Mouse (Mus musculus) layer of hippocampus, adult 18-20 months (tissue): ENCODE measurements around the gene Lrp8. TPM values are rescaled to one million over a fixed set of nuclear protein-coding genes. Genes with fewer than 3 reads are reported as not detected.

ENCODE experiments used
- DNase-seq, 2 experiments: peaks; one replicate each; pipeline ENCODE4 v3.0.0; 2022; ENCODE audit warnings: low spot score in 2 of 2
- total RNA-seq, 2 experiments: library from RNA; stranded (reverse); gene quantifications; 2 replicates each; pipeline ENCODE4 v1.2.3; 2021

Gene Lrp8
- total RNA-seq, 2 experiments from 2014 or later = 87.2 to 98.0 TPM

DNA sequence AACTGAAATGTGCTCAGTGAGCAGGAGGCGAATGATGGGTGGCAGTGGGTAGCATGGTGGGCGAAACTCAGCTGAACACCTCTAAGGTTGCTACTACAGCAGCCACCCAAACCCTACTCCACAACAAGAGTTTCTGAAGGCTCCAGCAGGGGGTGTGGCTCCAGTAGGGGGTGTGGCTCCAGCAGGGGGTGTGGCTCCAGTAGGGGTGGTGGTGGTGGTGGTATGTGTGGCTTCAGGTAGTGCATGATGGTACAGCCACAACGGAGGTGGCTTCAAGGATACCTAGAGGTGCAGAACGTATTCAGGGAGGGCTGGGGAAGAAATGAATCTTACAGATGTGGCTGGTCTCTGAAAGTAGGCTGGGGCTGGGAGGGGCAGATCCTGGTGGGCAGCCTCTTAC, 5.7 kb downstream of the Lrp8 start:
- no peak for DNase-seq

DNA sequence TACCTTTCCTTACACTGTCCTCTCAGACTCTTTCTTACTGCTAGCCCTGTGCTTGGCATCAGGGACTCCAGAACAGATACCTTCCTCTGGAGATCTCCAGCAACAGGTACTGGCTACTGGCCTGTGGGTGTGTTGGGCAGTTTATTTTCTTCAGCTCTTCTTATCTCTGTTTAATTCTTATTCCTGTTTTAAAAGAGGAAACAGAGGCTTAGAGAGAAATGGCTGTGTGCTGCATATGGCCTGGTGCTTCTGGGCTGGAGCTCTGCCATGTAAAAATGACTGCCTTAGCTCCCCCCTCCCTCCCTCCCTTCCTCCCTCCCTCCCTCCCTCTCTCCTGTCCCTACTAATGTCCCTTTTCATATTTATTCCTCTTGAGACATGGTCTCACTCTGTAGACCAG, 6.6 kb downstream of the Lrp8 start:
- no peak for DNase-seq

DNA sequence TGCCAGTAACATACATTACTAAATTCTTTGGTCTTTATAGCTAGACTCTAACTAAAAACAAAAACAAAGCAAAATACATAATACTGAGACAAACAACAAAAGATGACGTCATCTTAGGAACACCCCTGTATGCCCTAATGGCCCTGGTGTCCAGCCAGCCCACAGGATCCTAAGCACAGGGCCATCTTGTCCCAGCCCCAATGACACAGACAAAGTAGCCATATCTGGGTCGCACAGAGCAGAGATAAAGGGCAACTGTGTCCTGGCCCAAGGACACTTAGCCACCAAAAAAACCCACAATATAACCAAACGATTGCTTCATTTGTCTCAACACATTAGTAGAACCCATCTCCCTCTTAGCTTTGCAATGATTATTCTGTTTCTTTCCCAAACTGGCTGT, 8.9 kb downstream of the Lrp8 start:
- DNase-seq = no peak

DNA sequence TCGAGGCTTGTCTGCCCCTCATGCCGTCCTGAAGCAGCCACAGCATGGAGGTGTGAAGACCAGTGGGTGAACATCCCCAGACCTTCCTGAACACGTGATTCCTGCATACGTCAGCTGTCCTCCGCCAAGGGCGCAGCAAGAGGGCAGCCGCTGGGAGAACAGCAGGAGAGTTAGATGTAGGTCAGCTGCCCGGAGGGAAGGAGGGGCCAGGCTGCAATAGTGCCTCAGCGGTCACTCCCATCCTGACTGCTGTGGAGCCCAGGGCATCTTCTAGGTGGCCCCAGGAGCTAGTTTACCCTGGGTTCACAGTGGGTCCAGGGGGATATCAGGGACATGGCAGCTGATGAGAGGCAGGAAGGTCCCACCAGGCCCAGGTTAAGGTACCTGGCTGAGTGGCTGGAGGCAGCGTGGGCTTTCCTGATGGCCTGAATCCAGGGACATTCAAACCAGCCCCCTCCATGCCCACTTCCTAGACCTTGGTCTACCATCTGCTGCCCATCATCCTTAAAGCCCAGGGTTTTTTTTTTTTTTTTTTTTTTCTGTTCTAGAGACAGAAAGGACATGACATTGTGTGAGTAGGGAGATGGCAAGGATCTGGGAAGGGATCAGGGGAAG, 9.8 kb downstream of the Lrp8 start:
- DNase-seq = no peak

DNA sequence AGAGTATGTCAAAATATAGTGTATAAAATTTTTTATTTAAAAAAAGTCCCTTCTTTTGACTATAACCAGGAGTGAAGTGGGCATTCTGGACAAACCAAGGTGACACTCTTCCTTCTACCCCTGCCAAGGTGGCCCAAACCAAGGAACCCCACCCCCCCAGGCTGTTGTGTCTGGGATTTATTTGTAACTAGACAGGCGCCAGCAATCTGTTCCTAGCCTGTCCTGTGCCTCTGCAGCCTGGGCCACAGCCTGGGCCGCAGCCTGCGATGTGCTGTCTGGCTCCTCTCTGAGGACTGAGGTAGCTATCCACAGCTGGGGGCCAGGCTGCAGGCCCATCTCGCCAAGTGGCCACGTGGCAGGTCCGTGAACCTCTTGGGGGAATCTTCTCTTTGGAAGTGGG, 10.3 kb downstream of the Lrp8 start:
- DNase-seq = no peak

DNA sequence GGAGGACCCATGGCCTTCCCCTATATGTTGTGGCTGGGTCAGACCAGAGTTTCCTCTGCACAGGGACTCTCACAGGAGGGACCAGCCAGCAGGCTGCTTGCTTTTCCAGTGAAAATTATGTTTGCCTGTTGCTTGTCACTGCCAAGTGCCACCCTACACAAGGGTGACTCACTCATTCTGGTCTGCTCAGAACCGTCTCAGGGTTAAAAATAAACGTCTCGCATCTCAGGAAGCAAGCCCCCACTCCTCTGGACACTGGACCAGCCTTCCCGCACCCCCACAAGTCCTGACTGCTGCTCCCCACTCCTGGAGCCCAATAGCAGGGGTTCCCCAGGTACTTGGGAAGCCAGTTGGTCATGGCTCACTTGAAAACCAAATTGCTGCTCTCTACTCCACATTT, 14.4 kb downstream of the Lrp8 start:
- peak in 1 of 2 experiments; percentile 67 for DNase-seq

DNA sequence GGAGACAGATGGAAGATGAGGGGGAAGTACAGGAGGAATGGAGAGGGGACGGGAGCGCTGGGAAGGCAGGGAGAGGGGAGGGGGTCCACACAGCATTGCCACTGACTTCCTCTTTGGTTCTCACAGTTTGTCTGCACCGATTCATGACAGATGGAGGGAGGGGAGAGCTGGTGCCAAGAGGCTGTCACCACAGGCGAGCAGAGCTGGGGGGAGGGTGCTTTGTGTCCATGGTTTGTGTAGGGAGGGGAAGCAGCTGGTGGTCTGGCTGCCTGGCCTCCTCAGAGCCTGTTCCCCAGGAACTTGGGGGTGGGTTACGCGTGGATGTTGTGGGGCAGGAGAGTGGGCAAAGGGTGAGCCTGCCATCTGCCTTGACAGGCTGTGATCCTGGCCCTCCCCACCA, 15.4 kb downstream of the Lrp8 start:
- peak; percentile 67 to 82 for DNase-seq

DNA sequence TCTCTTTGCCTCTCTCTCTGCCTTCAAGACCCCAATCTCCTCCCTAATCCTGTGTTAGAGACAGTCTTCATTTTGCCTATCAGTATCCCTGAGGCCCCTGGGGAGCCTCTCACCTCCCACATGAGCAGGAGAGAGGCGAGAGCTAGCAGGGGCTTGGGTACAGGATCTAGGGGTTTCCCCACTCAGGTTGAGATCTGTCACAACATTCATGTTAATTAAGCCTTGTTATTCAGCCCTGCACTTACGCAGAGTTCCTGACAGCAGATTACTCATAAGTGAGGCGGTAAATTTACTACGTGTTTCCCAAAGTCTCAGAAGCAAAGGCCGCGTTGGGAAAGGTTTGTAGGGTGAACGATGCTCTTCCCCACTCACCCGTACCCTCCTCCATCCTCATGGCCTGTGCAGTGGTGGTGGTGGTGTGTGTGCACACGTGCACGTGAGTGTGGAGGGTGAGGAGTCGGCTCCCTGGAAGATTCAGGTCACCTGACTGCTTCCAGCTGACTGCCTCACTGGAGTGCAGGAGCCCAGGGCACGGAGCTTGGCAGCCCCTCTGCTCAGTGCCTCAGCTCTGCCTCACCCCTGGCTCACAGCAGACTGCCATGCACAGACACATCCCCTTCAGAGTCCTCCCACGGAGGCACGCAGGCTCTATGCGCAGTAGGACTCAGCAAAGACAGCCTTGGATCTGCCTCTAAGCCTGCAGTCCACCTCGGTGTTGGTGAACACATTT, 18.1 kb downstream of the Lrp8 start:
- peak in 1 of 2 experiments; percentile 61 for DNase-seq

DNA sequence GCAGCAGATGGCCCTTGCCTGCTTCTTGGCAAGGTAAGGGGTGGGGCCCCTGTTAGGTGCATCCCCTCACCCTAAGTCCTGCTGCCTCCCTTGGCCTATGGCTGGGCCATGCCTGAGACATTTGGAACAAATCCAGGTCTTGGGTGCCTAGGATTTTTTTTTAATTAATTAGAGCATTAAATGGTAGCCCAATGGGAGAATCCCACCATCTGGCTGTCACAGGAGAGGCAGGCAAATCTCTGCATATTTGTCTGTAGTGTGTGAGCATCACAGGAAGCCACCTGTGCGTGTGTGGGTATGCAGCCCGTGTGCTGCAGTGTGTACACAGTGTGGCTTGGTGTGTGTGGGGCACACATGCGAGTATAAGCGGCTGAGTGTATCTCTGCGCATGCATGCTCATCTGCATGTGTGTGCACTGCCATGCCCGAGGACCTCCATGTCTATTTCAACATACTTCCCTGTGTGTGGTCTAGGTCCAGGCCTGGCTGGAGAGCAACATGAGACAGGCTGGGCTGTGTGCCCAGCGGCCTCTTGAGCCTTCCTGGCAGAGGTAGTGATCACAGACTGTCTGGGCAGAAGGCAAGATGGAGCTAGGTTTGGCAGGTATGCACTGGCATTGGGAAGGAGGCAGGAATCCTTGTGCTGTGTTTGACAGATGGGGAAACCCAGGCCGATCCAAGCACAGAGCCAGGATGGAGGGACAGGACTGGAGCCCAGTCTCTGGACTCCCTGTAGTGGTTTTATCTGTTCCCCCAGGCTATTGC, 19.0 kb downstream of the Lrp8 start:
- no peak for DNase-seq

DNA sequence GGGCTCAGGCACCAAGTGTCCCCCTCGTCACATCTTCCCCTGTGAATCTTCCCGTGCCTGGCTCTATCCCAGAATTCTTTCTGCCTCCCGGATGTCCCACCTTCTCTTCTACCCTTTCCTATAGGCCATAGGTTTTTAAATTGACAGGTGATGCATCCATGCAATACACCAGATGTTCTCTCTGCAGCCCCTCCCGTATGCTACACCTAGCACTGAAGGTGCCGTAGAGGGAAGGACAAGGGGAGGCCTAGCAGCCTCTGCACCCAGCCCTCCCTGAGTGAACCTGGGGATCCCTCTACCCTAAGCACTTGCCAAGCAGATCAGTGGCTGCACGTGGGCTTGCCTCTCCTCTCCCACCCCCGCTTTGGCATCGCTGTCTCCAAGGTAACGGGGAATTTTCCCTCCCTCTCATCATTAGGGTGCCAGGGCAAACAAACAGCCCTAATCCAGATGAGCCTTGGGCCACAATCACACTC, 20.9 kb downstream of the Lrp8 start:
- DNase-seq = peak in 1 of 2 experiments; percentile 53

DNA sequence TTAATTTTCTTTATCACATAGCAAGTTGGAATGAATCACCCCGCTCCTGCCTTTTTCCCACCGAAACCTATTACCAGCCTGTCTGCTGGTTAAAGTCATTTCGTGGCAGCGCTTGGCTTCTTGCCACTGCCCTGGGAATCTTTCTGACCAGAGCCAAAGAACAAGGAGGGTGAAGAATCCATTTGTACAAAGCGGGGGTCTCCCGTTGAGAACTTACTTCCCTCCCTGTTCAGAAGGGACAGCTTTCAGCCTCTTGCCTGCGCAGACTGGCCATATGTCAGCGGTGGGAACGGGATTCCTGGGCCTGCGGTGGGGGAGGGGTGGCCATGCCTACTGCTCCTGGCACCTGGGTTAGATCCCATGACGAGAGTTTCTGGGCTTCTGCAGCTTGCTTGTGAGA, 21.4 kb downstream of the Lrp8 start:
- DNase-seq = no peak

DNA sequence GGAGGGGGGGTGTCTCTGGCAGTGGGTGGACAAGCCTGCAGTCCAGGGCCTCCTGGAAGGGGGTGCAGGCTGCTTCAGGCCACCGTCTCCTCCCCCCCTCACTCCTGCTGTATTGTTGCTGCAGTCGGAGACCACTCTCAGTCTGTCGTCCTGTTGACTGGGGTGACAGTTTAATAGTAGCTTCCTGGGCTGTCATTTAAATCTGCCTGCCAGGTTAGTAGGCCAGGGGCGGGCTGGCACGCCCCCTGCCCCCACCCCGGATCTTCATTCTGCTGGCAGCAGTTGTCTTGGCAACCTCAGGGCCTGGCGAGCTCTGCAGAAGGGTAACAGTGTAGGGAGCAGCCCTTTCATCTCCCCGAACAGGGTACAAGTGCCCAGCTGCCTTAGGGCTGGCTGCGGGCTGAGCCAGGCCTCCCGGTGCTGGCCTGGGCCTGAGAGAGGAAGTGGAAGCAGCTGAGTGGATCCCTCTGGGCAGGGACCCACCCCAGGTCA, 26.7 kb downstream of the Lrp8 start:
- DNase-seq = no peak

DNA sequence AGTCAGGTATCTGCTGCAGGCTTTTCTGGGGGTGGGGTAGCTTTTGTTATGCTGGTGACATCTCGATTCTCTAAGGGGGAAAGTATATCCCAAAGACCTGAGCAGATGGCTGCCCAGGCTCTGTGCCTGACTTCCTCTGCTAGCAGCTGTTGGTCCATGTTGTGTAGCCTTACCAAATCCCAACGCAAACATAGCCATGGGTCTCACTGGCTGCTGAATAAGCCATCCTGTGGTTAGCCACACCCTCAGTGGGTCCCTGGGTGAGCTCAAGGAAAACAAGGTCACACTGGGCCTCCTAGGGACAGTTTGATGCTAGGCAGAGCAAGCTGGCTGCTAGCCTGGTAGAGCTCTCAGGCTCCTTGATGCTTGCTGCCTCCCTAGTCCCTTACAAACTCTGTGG, 27.6 kb downstream of the Lrp8 start:
- peak in 1 of 2 experiments; percentile 42 for DNase-seq

DNA sequence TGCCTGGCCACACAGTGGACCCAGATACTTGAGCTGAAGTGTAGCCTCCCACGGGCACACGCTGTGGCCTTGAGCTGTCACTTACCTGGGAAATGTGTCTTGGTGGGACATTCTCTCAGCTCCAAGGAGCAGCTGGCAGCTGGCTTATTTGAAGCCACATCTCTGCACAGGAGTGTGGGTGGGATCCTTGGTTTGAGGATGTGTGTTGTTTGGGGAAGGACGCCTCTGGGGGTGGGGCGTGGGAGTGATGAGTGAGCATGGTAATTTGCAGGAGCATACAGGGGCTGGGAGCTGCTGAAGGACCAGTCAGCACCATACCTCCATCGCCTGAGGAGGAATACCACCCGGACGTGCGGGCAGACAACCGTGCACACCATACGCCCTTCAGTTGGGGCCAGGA, 28.1 kb downstream of the Lrp8 start:
- no peak for DNase-seq

DNA sequence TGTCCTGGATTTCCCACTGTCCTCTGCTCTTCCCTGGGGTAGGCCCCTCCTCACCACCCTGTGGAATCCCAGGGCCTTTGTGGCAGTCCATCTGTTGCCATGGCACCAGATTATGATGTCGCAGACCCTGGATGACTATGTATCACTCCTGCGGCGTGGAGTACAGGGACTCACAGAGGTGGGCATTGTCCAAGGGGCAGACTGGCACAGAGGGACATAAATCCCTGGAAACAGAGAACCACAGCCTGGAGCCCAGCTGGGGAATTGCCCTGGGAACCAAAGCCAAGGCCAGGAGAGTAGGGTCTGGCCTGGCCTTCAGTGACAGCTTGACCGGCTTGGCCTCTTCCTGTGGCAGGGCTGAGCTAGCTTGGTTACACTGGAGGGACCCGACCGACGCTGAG, 28.8 kb downstream of the Lrp8 start:
- DNase-seq = no peak

DNA sequence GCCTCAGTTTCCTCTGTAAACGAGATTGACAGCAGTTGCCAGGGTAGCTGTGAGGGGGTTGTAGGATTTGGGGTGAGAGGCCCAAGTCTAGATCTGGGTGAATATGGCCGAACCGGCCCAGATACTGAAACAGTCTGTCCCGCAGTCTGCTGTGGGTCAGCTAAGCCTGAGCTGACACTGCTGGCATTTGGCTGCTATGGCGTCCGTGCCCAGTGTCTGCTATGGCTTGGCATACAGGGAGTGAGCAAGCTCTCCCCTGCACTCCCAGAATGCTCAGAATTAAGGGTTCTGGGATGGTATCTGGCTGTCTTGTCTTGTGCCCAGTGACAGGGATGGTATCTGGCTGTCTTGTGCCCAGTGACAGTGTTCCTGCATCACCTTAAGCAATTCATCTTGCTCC, 29.6 kb downstream of the Lrp8 start:
- no peak for DNase-seq

DNA sequence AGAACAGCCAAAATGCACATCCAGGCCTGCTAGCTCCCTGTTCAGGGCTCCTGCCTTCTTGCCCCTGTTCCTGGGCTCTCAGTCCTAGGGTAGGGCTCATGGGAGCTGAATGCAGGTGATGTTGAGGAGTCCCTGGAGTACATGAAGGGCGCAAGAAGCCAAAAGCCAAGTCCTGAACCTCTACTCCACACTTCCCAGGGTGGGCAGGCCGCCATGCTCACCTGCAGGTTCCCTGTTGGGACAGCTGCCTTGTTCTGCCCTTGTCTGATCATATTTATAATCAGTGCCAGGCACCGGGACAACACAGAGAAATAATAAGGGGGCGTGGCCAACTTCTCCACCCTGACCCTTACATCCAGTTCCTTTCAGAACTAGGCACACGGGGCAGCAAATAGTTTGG, 31.5 kb downstream of the Lrp8 start:
- DNase-seq = no peak

DNA sequence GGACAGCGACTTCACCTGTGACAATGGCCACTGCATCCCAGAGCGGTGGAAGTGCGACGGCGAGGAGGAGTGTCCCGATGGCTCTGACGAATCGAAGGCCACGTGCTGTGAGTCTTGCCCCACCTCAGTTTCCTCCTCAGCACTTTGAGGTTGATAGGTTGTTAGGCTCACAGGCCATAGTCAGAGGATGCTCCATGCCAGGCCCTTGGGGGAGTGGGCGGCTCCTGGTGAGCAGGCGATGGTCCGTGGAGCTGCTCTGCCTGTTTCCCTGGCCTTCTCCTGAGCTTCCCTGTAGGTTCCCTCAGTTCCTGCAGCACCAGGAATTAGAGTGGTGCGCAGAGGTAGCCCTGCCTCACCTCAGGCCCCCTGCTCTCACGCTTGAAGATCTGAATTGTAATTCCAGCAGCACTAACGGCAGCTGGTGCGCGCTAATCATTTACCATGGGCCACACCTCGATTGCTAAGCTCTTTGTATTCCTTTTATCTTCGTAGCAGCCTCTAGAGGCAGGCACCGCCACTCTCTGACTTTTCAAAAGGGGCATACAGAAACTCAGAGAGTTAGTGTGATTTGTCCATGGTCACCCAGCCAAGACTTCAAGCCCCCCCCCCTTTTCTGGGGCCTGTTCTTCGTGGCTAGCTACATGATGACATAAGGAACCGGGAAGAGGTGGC, 32.7 kb downstream of the Lrp8 start:
- DNase-seq = no peak

DNA sequence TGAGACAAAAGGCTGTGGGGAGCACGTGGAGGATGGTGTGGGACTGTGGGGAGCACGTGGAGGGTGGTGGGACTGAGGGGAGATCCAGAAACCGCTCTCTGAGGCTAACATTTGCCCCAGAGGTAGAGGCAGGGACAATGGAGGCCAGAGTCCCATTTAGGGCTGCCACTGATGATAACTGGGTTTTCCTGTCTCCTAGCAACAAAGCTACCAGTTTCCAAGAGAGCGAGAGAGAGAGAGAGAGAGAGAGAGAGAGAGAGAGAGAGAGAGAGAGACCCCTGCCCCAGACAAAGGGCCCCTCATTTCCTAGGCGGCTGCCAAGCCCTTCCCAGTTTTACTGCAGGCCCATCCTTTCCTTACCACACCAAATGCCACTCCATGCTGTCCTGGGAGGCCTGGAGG, 33.4 kb downstream of the Lrp8 start:
- no peak for DNase-seq

DNA sequence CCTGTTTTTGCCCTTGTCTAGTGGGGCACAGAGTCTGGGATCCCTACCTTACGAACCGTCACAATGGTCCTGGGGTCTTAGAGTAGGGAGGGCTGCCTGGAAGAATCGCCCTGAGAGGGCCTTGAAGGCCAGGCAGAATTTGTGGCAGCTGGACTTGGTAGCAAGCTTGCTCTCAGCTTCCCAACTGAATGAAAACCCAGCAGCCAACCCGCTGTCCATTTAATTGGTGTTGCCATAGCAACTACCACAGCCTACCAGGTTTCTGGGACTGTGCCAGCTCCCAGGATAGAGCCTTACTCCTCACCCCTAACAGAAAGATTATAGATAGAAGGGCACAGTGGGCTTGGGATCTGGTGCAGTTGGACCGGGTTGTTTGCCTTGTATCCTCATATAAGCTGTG, 34.7 kb downstream of the Lrp8 start:
- peak; percentile 65 to 76 for DNase-seq

DNA sequence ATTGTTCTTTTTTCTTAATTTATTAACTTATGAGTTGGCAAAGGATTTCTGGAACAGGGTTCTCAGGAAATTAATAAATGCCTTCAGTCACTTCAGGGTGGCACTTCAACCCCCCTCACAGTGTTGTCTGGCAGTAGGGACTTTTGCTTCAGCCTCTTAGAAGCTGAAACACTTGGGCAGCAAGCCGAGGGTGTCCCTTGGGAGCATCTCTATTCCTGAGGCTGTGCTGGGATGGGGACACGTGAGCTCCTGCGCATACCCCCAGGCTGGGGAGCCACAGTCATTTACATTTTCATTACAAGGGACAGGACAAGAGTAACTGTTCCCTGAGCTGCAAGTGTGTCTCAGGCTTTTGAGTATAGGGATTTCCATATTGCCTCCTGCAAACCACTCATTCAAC, 35.8 kb downstream of the Lrp8 start:
- DNase-seq = no peak

DNA sequence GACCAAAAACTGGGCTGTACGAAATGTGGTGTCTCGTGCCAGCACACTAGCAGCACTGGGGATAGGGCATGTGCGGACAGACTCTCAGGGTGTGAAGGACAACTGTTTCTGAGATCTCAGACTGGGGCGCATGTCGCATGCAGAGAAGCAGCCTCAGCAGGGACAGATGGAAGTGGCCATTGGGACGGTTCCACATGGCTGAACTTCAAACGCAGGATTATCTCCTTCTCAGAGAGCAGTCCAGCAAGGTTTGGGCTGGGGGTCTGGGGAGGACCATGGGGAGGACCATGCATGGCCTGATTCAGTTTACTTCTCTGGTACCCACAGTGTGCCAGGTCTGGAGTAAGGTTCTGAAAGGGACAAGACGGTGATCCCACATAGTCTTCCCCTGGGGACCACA, 41.6 kb downstream of the Lrp8 start:
- DNase-seq = no peak
